Mouse (Mus musculus) kidney, postnatal 0 days (tissue): ENCODE data around the gene Gpc5. TPM values are rescaled to one million over a fixed set of nuclear protein-coding genes. Genes with fewer than 3 reads are reported as not detected.
A peak's percentile ranks its signal among the peaks of the same experiment; 100 is the strongest.

Experiments
- ATAC-seq: fragments of 200-750 bp; cut with Nextera tagmentation; replicated peaks from 2 replicates; pipeline ENCODE4 v1.8.0; 2017; ENCODE audit warnings: low read depth, moderate number of reproducible peaks, moderate TSS enrichment, moderate library complexity; ENCODE audit not compliant: low FRiP score
- DNase-seq: peaks from one replicate; pipeline ENCODE4 v3.0.0-alpha.2; 2016; ENCODE audit warnings: low spot score
- H3K27ac ChIP-seq: fragments of 300-500 bp; sonication (generic); 2 replicates; pipeline ENCODE4 v1.5.1; 2014; ENCODE audit warnings: mild to moderate bottlenecking
- H3K27me3 ChIP-seq: fragments of 300-500 bp; sonication (generic); 2 replicates; pipeline ENCODE4 v1.6.1; 2014; ENCODE audit warnings: low read length, mixed read lengths; ENCODE audit not compliant: insufficient read depth
- H3K36me3 ChIP-seq: fragments of 300-500 bp; sonication (generic); 2 replicates; pipeline ENCODE4 v1.6.1; 2014; ENCODE audit warnings: low read length, mixed read lengths; ENCODE audit not compliant: insufficient read depth
- H3K4me1 ChIP-seq: fragments of 300-500 bp; sonication (generic); replicated peaks from 2 replicates; pipeline ENCODE4 v1.6.1; 2014; ENCODE audit warnings: antibody characterized with exemption, low read length, mixed read lengths; ENCODE audit not compliant: insufficient read depth
- H3K4me2 ChIP-seq: fragments of 300-500 bp; sonication (generic); 2 replicates; pipeline ENCODE4 v1.6.1; 2014; ENCODE audit warnings: mild to moderate bottlenecking, low read length, moderate library complexity, mixed read lengths
- H3K4me3 ChIP-seq: fragments of 300-500 bp; sonication (generic); replicated peaks from 2 replicates; pipeline ENCODE4 v1.5.1; 2014; ENCODE audit warnings: low read depth, low read length
- H3K9ac ChIP-seq: fragments of 300-500 bp; sonication (generic); 2 replicates; pipeline ENCODE4 v1.6.1; 2014; ENCODE audit warnings: low read depth, low read length
- H3K9me3 ChIP-seq: fragments of 300-500 bp; sonication (generic); replicated peaks from 2 replicates; pipeline ENCODE4 v1.6.1; 2016; ENCODE audit warnings: low read length, inconsistent platforms, mixed read lengths
- CTCF ChIP-seq: IDR thresholded peaks from 2 replicates; pipeline ENCODE4 v1.5.1; 2016; ENCODE audit warnings: antibody characterized with exemption, low read depth, mild to moderate bottlenecking, moderate library complexity
- WGBS: fragments of 180-500 bp; shearing (Covaris S2); extraction: QIAGEN DNeasy Blood & Tissue Kit; methylation state at CpG from one replicate; pipeline ENCODE4 v1.1.7; 2014; 5-methylcytosine and 5-hydroxymethylcytosine counted together
- polyA plus RNA-seq: library from polyadenylated mRNA; unstranded; fragments of >200 nt; fragmentation: Nextera tagmentation; extraction: Ambion mirVana; gene quantifications from 2 replicates; pipeline ENCODE4 v1.2.1, GENCODE M21; 2015

The Gpc5 gene
- polyA plus RNA-seq, 1 experiment from 2014 or later = 18.5 TPM

GRCm38 (mm10) chr14:115500794-115501193 lies 408.8 kb downstream of the Gpc5 start:
- Histone ChIP-seq H3K4me1 (no peaks in the 10 kb centered on the region), H3K9ac (no peak overlapping the region), H3K4me2 (no peak overlapping the region), H3K9me3 (no peaks in the 10 kb centered on the region), H3K4me3 (no peak overlapping the region), H3K27me3 (no peaks in the 10 kb centered on the region), H3K36me3 (no peaks in the 10 kb centered on the region), H3K27ac (no peak overlapping the region)
- DNase-seq (no peak), ATAC-seq (no peak)
- TF ChIP-seq CTCF = no peak
- WGBS = 53% methylated on average over 6 of the region's 6 CpGs

GRCm38 (mm10) chr14:115546516-115547282 lies 454.7 kb downstream of the Gpc5 start:
- Histone ChIP-seq H3K36me3 (no peaks in the 10 kb centered on the region), H3K4me3 (no peak overlapping the region), H3K27ac (no peak overlapping the region), H3K9ac (no peak overlapping the region), H3K9me3 (no peaks in the 10 kb centered on the region), H3K4me1 (no peaks in the 10 kb centered on the region), H3K4me2 (no peak overlapping the region), H3K27me3 (no peaks in the 10 kb centered on the region)
- 75% methylated on average over 4 of the region's 4 CpGs for WGBS
- DNase-seq (no peak), ATAC-seq (no peak)
- TF ChIP-seq CTCF = no peak

- no peak for DNase-seq
- Histone ChIP-seq H3K9ac (no peak overlapping the region), H3K4me1 (no peaks in the 10 kb centered on the region), H3K27ac (no peak overlapping the region), H3K36me3 (no peaks in the 10 kb centered on the region), H3K9me3 (no peaks in the 10 kb centered on the region), H3K27me3 (no peaks in the 10 kb centered on the region), H3K4me2 (no peak overlapping the region), H3K4me3 (no peak overlapping the region)
- 81% methylated on average over 4 of the region's 4 CpGs for WGBS
- no peak for TF ChIP-seq CTCF
- no peak for ATAC-seq
Observed at GRCm38 (mm10) chr14:115551996-115552395, 460.0 kb downstream of the Gpc5 start.

- Histone ChIP-seq H3K9me3 (no peaks in the 10 kb centered on the region), H3K36me3 (no peaks in the 10 kb centered on the region), H3K4me3 (no peak overlapping the region), H3K9ac (no peak overlapping the region), H3K4me1 (no peaks in the 10 kb centered on the region), H3K27ac (no peak overlapping the region), H3K4me2 (no peak overlapping the region), H3K27me3 (no peaks in the 10 kb centered on the region)
- ATAC-seq (no peak), DNase-seq (peak; percentile 19)
- TF ChIP-seq CTCF = no peak
- 67% methylated on average over 3 of the region's 3 CpGs for WGBS
Observed at GRCm38 (mm10) chr14:115580466-115581255, 488.6 kb downstream of the Gpc5 start.

GRCm38 (mm10) chr14:115581256-115581633 lies 489.2 kb downstream of the Gpc5 start:
- H3K9ac ChIP-seq = no peak overlapping the region
- H3K36me3 ChIP-seq = no peaks in the 10 kb centered on the region
- H3K4me2 ChIP-seq = no peak overlapping the region
- no peaks in the 10 kb centered on the region for H3K27me3 ChIP-seq
- H3K4me1 ChIP-seq = no peaks in the 10 kb centered on the region
- H3K9me3 ChIP-seq = no peaks in the 10 kb centered on the region
- TF ChIP-seq CTCF = no peak
- no peak overlapping the region for H3K27ac ChIP-seq
- 68% methylated on average over 2 of the region's 2 CpGs for WGBS
- H3K4me3 ChIP-seq = no peak overlapping the region
- ATAC-seq (no peak), DNase-seq (no peak)

GRCm38 (mm10) chr14:115600259-115601029 lies 508.4 kb downstream of the Gpc5 start:
- no peak overlapping the region for H3K4me2 ChIP-seq
- H3K4me3 ChIP-seq = no peak overlapping the region
- no peaks in the 10 kb centered on the region for H3K36me3 ChIP-seq
- H3K9me3 ChIP-seq = no peaks in the 10 kb centered on the region
- TF ChIP-seq CTCF = peak; percentile 76
- no peaks in the 10 kb centered on the region for H3K4me1 ChIP-seq
- H3K27ac ChIP-seq = no peak overlapping the region
- H3K27me3 ChIP-seq = no peaks in the 10 kb centered on the region
- ATAC-seq (no peak), DNase-seq (peak; percentile 76)
- WGBS = 59% methylated on average over 8 of the region's 8 CpGs
- H3K9ac ChIP-seq = no peak overlapping the region
